Mouse (Mus musculus) spleen, adult 2 months (tissue): ENCODE results near the gene Pacrg. TPM values are rescaled to one million over a fixed set of nuclear protein-coding genes. Genes with fewer than 3 reads are reported as not detected.

ENCODE experiments used
- DNase-seq, 2 experiments: peaks; one replicate each; pipeline versions ENCODE4 v3.0.0 to v3.0.0-alpha.2; 2012 to 2021; ENCODE audit warnings: low spot score in 2 of 2, low read depth in 1 of 2
- H3K27ac ChIP-seq: fragments of 200-500 bp; 2 replicates; pipeline ENCODE4 v1.5.1; 2012; ENCODE audit warnings: low read length, inconsistent platforms; ENCODE audit not compliant: insufficient read depth
- H3K27me3 ChIP-seq: fragments of 200-500 bp; 2 replicates; pipeline ENCODE4 v1.6.1; 2012; ENCODE audit warnings: mild to moderate bottlenecking, moderate library complexity, low read length, inconsistent platforms; ENCODE audit not compliant: control insufficient read depth, insufficient read depth
- H3K36me3 ChIP-seq: fragments of 200-500 bp; 2 replicates; pipeline ENCODE4 v1.6.1; 2012; ENCODE audit warnings: mild to moderate bottlenecking, low read length, inconsistent platforms; ENCODE audit not compliant: control insufficient read depth, insufficient read depth
- H3K4me1 ChIP-seq: fragments of 200-500 bp; 2 replicates; pipeline ENCODE4 v1.6.1; 2011; ENCODE audit warnings: inconsistent platforms; ENCODE audit not compliant: control insufficient read depth, insufficient read depth, insufficient read length
- H3K4me3 ChIP-seq: fragments of 200-500 bp; 2 replicates; pipeline ENCODE4 v1.5.1; 2011; ENCODE audit warnings: mild to moderate bottlenecking, inconsistent platforms; ENCODE audit not compliant: insufficient read depth, insufficient read length; ENCODE audit errors: extremely low read depth
- CTCF ChIP-seq: fragments of 200-500 bp; IDR thresholded peaks from 2 replicates; pipeline ENCODE4 v1.5.1; 2011; ENCODE audit warnings: mild to moderate bottlenecking, inconsistent platforms; ENCODE audit not compliant: insufficient read depth, insufficient read length, insufficient replicate concordance; ENCODE audit errors: extremely low read depth
- POLR2A ChIP-seq: fragments of 200-500 bp; IDR thresholded peaks from 2 replicates; pipeline ENCODE4 v1.6.1; 2011; ENCODE audit warnings: low read depth, low read length, inconsistent platforms
- WGBS: fragments of 180-500 bp; shearing (Covaris S2); methylation state at CpG from one replicate; pipeline ENCODE4 v1.1.7; 2018; 5-methylcytosine and 5-hydroxymethylcytosine counted together
- polyA plus RNA-seq: library from polyadenylated mRNA; depleted of rRNA; stranded (reverse); fragments of >200 nt; gene quantifications from 2 replicates; pipeline ENCODE4 v1.2.3, GENCODE M21; 2012

Pacrg gene
- polyA plus RNA-seq, 1 experiment, result not detected

DNA sequence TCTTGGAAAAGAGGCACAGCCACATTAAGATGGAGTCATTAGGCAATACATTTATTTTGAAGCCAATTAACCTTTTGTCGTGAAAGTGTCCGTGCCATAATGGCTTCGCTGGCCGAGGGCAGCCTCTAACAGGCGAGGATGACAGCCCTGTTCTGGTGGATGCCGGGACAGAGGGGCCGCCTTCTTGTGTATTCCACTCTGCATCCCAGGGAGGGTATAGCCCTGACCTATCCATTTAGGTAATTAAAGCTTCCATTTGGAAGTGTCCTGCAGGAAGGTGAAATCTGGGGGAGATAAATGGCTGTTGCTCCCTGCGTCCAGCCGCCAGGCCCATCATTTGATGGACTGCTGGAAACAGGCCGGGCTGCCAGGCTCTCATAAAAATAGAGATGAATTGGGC is 63.6 kb downstream of the Pacrg start:
- H3K4me3 ChIP-seq, result no peak overlapping the region
- no peak overlapping the region for H3K27ac ChIP-seq
- H3K27me3 ChIP-seq, result no peaks in the 10 kb centered on the region
- WGBS, result 66% methylated on average over 10 of the region's 10 CpGs
- H3K4me1 ChIP-seq, result no peaks in the 10 kb centered on the region
- H3K36me3 ChIP-seq, result no peaks in the 10 kb centered on the region
- DNase-seq, result no peak
- TF ChIP-seq CTCF (no peak), POLR2A (no peak)

DNA sequence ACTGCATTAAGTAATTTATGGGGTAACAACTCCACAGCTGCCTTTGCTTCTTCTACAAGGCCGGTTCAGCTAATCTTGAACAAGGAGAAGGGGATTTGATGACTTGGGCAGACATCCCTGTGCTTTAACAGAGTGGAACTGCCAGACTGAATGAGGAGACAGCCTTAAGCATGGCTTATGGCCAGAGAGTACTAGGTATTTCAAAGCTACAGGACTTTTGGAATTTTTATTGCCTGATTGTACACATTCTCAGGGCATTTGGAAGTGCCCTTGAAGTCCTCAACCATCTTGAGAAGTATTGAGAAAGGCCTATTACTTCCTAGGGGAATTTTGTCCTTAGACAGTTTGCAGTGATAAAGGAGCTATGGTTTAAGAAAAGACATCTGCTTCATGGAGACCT is 65.6 kb downstream of the Pacrg start:
- no peak for DNase-seq
- H3K27me3 ChIP-seq, result no peaks in the 10 kb centered on the region
- TF ChIP-seq CTCF (no peak), POLR2A (no peak)
- 76% methylated on average over 1 of the region's 1 CpGs for WGBS
- no peaks in the 10 kb centered on the region for H3K36me3 ChIP-seq
- H3K4me1 ChIP-seq, result no peaks in the 10 kb centered on the region
- H3K27ac ChIP-seq, result no peak overlapping the region
- no peak overlapping the region for H3K4me3 ChIP-seq

DNA sequence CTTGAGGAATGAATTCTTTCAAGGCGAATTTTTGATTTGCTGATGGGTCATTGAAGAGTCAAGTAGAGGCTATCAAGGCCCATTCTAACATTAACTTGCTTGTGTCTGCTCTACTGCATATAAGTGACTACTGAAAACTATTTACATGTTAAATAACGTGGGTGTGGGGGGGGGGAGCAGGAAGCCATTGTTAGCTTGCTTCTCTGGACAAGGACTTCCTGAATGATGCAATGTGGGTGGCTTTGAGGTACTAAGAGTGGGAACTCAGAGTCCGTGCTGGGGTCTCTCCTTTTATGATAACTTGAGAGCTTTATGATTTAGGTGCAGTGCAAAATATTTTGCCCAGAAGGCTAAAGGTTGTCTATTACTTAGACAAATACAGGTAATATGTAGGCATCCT is 67.9 kb downstream of the Pacrg start:
- H3K36me3 ChIP-seq, result no peaks in the 10 kb centered on the region
- H3K27me3 ChIP-seq, result no peaks in the 10 kb centered on the region
- TF ChIP-seq CTCF, result no peak
- TF ChIP-seq POLR2A, result no peak
- no peak for DNase-seq
- H3K27ac ChIP-seq, result no peak overlapping the region
- WGBS, result 28% methylated on average over 3 of the region's 3 CpGs
- no peaks in the 10 kb centered on the region for H3K4me1 ChIP-seq
- H3K4me3 ChIP-seq, result no peak overlapping the region

- H3K27me3 ChIP-seq, result no peaks in the 10 kb centered on the region; the same call in 1 of the 2 replicates
- DNase-seq, result no peak
- no peaks in the 10 kb centered on the region for H3K36me3 ChIP-seq
- no peak overlapping the region for H3K4me3 ChIP-seq
- WGBS, result 85% methylated on average over 6 of the region's 6 CpGs
- no peak for TF ChIP-seq CTCF
- no peaks in the 10 kb centered on the region for H3K4me1 ChIP-seq
- H3K27ac ChIP-seq, result no peak overlapping the region
These were observed 70.2 kb downstream of the Pacrg start for GRCm38 (mm10) chr17:10769873-10770272.

- no peak for DNase-seq
- Histone ChIP-seq H3K4me3 (no peak overlapping the region), H3K27ac (no peak overlapping the region), H3K4me1 (no peaks in the 10 kb centered on the region), H3K36me3 (no peaks in the 10 kb centered on the region), H3K27me3 (no peaks in the 10 kb centered on the region; the same call in 1 of the 2 replicates)
- no peak for TF ChIP-seq POLR2A
- TF ChIP-seq CTCF, result no peak
- 76% methylated on average over 10 of the region's 10 CpGs for WGBS
These were observed 73.2 kb downstream of the Pacrg start for GRCm38 (mm10) chr17:10766735-10767406.

- WGBS, result 39% methylated on average over 1 of the region's 1 CpGs
- Histone ChIP-seq H3K27ac (no peak overlapping the region), H3K4me3 (no peak overlapping the region), H3K4me1 (no peaks in the 10 kb centered on the region), H3K27me3 (no peaks in the 10 kb centered on the region; the same call in 1 of the 2 replicates), H3K36me3 (no peaks in the 10 kb centered on the region)
- no peak for DNase-seq
- TF ChIP-seq POLR2A (no peak), CTCF (no peak)
These were observed 75.8 kb downstream of the Pacrg start for GRCm38 (mm10) chr17:10764343-10764742.

GRCm38 (mm10) chr17:10757455-10757854 is 82.7 kb downstream of the Pacrg start:
- Histone ChIP-seq H3K36me3 (no peaks in the 10 kb centered on the region), H3K27ac (no peak overlapping the region), H3K4me3 (no peak overlapping the region), H3K27me3 (no peaks in the 10 kb centered on the region), H3K4me1 (no peaks in the 10 kb centered on the region)
- TF ChIP-seq CTCF (no peak), POLR2A (no peak)
- DNase-seq, result no peak
- WGBS, result 95% methylated on average over 5 of the region's 5 CpGs
